Mouse (Mus musculus) limb, embryonic 15.5 days (tissue): ENCODE data around the gene Gng7. TPM values are rescaled to one million over a fixed set of nuclear protein-coding genes. Genes with fewer than 3 reads are reported as not detected.

Source experiments
- ATAC-seq: fragments of 200-750 bp; cut with Nextera tagmentation; 2 replicates; pipeline ENCODE4 v1.8.0; 2017; ENCODE audit warnings: low read depth, moderate TSS enrichment; ENCODE audit not compliant: insufficient number of reproducible peaks, low FRiP score, low TSS enrichment
- H3K27ac ChIP-seq: fragments of 300-500 bp; sonication (generic); 2 replicates; pipeline ENCODE4 v1.5.1; 2015; ENCODE audit warnings: moderate library complexity, mild to moderate bottlenecking, inconsistent platforms
- H3K27me3 ChIP-seq: fragments of 300-500 bp; sonication (generic); 2 replicates; pipeline ENCODE4 v1.6.1; 2015; ENCODE audit warnings: inconsistent platforms
- H3K36me3 ChIP-seq: fragments of 300-500 bp; sonication (generic); 2 replicates; pipeline ENCODE4 v1.6.1; 2015; ENCODE audit warnings: inconsistent platforms
- H3K4me1 ChIP-seq: fragments of 300-500 bp; sonication (generic); 2 replicates; pipeline ENCODE4 v1.6.1; 2015; ENCODE audit warnings: inconsistent platforms
- H3K4me2 ChIP-seq: fragments of 300-500 bp; sonication (generic); 2 replicates; pipeline ENCODE4 v1.6.1; 2015; ENCODE audit warnings: mild to moderate bottlenecking, inconsistent platforms
- H3K4me3 ChIP-seq: fragments of 300-500 bp; sonication (generic); 2 replicates; pipeline ENCODE4 v1.5.1; 2015; ENCODE audit warnings: mild to moderate bottlenecking, inconsistent platforms
- H3K9ac ChIP-seq: fragments of 300-500 bp; sonication (generic); 2 replicates; pipeline ENCODE4 v1.6.1; 2015; ENCODE audit warnings: inconsistent platforms
- H3K9me3 ChIP-seq: fragments of 300-500 bp; sonication (generic); 2 replicates; pipeline ENCODE4 v1.6.1; 2016; ENCODE audit warnings: inconsistent platforms
- WGBS: fragments of 180-500 bp; shearing (Covaris S2); methylation state at CpG from one replicate; pipeline ENCODE4 v1.1.7; 2015; 5-methylcytosine and 5-hydroxymethylcytosine counted together
- polyA plus RNA-seq: library from polyadenylated mRNA; unstranded; fragments of >200 nt; fragmentation: Nextera tagmentation; extraction: Ambion mirVana; gene quantifications from 2 replicates; pipeline ENCODE4 v1.2.1, GENCODE M21; 2015

Gng7 gene
- polyA plus RNA-seq, 1 experiment from 2014 or later = 8.7 TPM

DNA sequence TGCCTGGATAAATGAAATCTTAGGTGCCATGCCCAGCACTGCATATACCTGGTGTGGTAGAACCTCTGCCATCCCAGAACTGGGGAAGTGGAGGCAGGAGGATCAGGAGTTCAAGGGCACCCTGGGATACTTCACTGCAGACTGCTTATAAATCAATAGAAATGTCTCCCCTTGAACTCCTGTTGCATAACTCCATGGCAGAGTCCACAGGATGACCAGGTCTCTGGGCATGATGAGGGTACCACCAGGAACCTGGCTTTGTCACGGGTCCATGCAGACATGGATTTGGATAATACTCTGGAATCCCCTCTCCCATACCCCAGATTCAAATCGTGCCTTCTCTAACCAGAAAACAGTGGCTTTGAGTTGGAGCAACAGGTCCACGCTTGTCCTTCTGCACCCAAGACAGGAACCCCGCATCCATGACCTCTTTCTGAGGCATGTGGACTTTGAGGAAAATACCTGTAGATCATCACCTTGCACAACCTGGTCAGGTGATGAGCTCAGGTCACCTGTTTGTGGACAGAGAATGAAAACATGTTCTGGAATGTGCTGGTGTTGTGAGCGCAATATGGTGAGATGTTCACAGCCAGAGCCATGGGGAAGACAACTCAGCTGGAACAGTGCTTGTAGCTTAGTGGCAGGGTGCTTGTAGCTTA lies 55.6 kb downstream of the Gng7 start:
- Histone ChIP-seq H3K4me2 (no peak overlapping the region), H3K9ac (no peak overlapping the region), H3K36me3 (no peaks in the 10 kb centered on the region), H3K9me3 (no peaks in the 10 kb centered on the region), H3K4me3 (no peak overlapping the region), H3K27ac (no peak overlapping the region), H3K27me3 (no peaks in the 10 kb centered on the region), H3K4me1 (peaks cover 60% of the 10 kb centered on the region)
- 89% methylated on average over 5 of the region's 5 CpGs for WGBS
- ATAC-seq = no peak

DNA sequence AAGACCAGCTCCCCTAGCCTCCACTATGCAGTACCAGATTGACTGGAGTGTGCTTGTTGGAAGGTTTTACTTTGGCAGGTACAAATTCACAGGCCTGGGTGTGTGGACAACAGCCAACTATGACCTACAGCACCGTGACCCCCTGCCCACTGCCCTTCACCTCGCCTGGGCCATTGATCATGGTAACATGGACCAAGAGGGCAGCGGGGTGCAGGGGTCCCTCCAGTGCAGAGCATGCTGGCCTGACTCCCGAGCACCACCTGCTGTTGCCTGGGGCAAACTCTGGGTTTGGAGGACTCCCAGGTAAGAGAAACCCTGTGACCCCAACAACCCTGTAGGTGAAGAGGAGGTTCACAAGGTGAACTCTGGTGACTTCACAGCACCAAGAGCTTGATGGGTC lies 57.0 kb downstream of the Gng7 start:
- H3K4me1 ChIP-seq = peaks cover 47% of the 10 kb centered on the region
- ATAC-seq = no peak
- H3K4me2 ChIP-seq = no peak overlapping the region
- no peak overlapping the region for H3K9ac ChIP-seq
- no peak overlapping the region for H3K27ac ChIP-seq
- no peaks in the 10 kb centered on the region for H3K36me3 ChIP-seq
- 65% methylated on average over 4 of the region's 4 CpGs for WGBS
- H3K27me3 ChIP-seq = no peaks in the 10 kb centered on the region
- H3K9me3 ChIP-seq = no peaks in the 10 kb centered on the region
- no peak overlapping the region for H3K4me3 ChIP-seq

DNA sequence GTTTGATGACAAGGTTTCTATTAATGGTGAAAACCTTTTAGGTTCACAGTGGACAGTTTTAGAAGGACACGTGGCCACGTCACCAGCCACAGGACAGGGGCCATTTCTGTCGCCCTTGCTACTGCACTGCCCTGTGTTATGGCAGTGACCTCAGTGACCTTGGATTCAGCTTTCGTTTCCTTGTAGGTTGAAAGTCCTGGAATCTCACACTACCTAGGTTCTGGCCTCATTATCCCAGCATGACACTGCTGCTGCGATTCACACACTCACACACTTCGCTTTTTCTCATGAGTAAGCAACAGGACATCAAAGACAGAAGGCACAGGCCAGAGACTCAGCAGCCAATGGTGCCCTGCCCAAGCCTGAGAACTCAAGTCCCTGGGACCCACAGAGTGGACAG lies 57.8 kb downstream of the Gng7 start:
- Histone ChIP-seq H3K27me3 (no peaks in the 10 kb centered on the region), H3K4me2 (no peak overlapping the region), H3K9ac (no peak overlapping the region), H3K4me1 (peaks cover 38% of the 10 kb centered on the region), H3K4me3 (no peak overlapping the region), H3K27ac (no peak overlapping the region), H3K36me3 (no peaks in the 10 kb centered on the region), H3K9me3 (no peaks in the 10 kb centered on the region)
- 75% methylated on average over 6 of the region's 6 CpGs for whole genome bisulfite sequencing
- ATAC-seq = no peak

DNA sequence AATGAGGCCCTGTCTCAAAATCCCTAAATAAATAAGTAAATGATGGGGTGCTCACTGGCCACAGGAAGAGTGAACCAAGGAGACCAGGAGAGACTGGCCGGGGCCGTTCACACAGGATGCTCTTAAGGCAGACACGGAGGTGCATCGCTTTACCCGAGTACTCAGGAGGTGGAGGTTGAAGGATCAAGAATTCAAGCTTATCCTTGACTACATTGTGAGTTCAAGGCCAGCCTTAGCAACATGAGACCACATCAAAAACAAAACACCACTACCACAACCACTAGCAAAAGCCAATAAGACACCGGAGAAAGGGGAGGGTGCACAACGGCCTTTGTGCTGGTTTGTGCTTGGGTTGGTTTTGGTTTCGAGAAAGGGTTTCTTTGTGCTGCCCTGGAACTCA lies 58.4 kb downstream of the Gng7 start:
- no peaks in the 10 kb centered on the region for H3K9me3 ChIP-seq
- H3K4me1 ChIP-seq = peaks cover 33% of the 10 kb centered on the region
- no peaks in the 10 kb centered on the region for H3K27me3 ChIP-seq
- H3K9ac ChIP-seq = no peak overlapping the region
- H3K4me3 ChIP-seq = no peak overlapping the region
- H3K27ac ChIP-seq = no peak overlapping the region
- H3K36me3 ChIP-seq = no peaks in the 10 kb centered on the region
- no peak overlapping the region for H3K4me2 ChIP-seq
- no peak for ATAC-seq
- WGBS = 94% methylated on average over 8 of the region's 8 CpGs

DNA sequence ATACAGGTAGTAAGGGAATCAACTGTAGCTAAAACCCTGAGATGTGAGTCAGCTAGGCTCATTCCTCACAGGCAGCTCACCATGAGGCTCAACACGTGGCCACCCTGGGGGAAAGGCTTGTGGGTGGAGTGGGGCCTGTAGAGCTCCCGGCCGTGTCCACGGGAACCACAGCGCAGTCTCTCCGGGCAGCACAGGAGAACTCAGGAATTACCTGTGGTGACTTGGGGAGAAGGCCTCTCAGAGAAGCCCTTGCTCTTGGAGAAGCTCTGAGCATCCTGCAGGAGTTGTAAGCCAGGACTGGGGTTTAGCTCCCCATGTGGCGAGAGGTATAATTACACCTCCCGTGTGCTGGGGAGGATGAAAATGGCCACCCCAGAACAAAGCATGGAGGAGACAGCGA lies 59.2 kb downstream of the Gng7 start:
- no peaks in the 10 kb centered on the region for H3K9me3 ChIP-seq
- no peak overlapping the region for H3K9ac ChIP-seq
- no peaks in the 10 kb centered on the region for H3K36me3 ChIP-seq
- no peak for ATAC-seq
- peaks cover 24% of the 10 kb centered on the region for H3K4me1 ChIP-seq
- H3K4me3 ChIP-seq = no peak overlapping the region
- H3K27me3 ChIP-seq = no peaks in the 10 kb centered on the region
- H3K27ac ChIP-seq = peak overlapping the region; percentile 67
- no peak overlapping the region for H3K4me2 ChIP-seq
- WGBS = 23% methylated on average over 9 of the region's 9 CpGs

DNA sequence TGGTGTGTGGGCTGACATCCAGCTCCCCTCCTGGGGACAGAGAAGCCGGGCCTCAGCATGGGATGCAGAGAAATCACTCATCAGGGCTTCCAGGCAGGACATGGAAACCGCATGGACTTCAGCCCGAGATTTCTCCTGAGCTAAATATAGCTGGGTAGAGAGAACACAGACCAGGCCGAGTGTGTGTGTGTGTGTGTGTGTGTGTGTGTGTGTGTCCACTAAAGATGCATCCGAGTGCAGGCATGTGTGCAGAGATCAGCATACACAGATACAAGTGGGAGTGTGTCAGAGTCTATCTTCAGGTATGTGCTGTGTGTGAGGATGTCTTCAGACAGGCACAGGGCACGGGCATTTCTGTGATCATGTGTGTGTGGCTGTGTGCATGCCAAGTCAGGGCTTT lies 59.9 kb downstream of the Gng7 start:
- 46% methylated on average over 6 of the region's 6 CpGs for WGBS
- Histone ChIP-seq H3K36me3 (no peaks in the 10 kb centered on the region), H3K4me3 (no peak overlapping the region), H3K27ac (peak overlapping the region; percentile 67), H3K4me2 (no peak overlapping the region), H3K27me3 (no peaks in the 10 kb centered on the region), H3K4me1 (peaks cover 20% of the 10 kb centered on the region), H3K9ac (no peak overlapping the region), H3K9me3 (no peaks in the 10 kb centered on the region)
- ATAC-seq = no peak

DNA sequence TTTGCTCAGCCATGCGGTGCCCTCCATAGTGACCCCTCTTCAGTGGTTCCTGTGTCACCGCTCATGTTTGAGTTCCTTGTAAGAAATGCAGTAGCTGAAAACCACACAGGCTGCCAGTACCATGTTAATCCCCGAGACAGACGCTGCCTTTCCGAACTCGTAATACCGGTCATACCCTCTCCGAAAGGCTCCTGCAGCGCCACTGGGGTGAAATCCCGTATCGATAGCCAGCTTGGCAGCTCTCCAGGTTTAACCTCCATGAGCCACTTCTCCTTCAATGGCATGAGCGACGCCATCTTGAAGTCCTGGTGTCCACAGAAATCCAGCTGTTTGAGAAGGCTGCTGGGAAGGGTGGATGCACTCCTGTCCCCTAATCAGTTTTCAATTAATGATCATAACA lies 60.3 kb downstream of the Gng7 start:
- H3K9ac ChIP-seq = no peak overlapping the region
- no peaks in the 10 kb centered on the region for H3K36me3 ChIP-seq
- no peaks in the 10 kb centered on the region for H3K9me3 ChIP-seq
- peaks cover 20% of the 10 kb centered on the region for H3K4me1 ChIP-seq
- no peak for ATAC-seq
- H3K27ac ChIP-seq = peak overlapping the region; percentile 67
- no peaks in the 10 kb centered on the region for H3K27me3 ChIP-seq
- no peak overlapping the region for H3K4me3 ChIP-seq
- H3K4me2 ChIP-seq = no peak overlapping the region
- 62% methylated on average over 13 of the region's 13 CpGs for WGBS

DNA sequence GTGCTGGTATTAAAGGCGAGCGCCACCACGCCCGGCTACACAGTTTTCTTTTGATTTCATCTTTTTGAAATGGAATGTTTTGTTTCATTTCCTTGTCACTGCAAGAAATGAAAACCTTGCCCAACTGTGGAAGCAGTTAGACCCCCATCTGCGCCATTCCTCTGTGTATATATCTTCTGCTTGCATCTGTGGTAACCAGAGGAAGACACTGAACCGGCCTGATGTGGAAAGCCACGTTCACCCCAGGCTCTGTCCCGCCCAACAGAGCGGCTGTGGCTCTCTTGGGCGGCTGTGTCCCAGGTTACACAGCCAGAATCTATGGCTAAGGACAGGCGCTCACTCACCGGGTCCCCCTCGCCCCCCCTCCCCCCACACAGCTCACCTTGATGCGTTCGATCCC lies 62.3 kb downstream of the Gng7 start:
- no peaks in the 10 kb centered on the region for H3K27me3 ChIP-seq
- peaks cover 34% of the 10 kb centered on the region for H3K4me1 ChIP-seq
- H3K4me2 ChIP-seq = no peak overlapping the region
- H3K9me3 ChIP-seq = no peaks in the 10 kb centered on the region
- H3K4me3 ChIP-seq = no peak overlapping the region
- H3K9ac ChIP-seq = no peak overlapping the region
- no peaks in the 10 kb centered on the region for H3K36me3 ChIP-seq
- no peak for ATAC-seq
- H3K27ac ChIP-seq = no peak overlapping the region
- 71% methylated on average over 15 of the region's 15 CpGs for WGBS

DNA sequence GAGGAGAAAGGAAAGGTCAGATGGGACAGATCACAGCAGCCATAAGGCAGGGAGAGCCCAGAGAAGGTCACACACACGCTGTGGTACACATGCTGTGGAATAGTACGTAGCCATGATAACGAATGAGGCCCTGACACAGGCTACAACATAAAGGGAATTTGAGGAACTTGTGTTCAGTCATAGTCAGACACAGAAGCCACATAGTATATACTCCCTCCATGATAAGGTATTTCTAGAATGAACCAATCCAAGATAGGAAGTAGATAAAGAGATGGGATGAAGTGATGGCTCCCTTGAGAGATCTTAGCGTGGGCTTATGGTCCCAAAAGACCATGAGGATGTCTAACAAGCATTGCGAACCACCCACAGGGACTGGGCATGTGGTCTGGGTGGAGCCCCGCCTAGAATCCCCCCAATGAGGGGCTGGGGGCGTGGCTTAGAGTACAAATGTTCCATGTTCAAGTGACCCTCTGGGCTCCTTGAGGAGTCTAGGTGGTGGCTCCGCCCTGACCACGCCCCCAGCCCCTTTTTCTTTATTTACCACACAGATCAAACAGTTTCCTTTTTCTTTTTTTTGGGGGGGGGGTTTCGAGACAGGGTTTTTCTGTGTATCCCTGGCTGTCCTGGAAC lies 62.9 kb downstream of the Gng7 start:
- WGBS = 77% methylated on average over 10 of the region's 10 CpGs
- Histone ChIP-seq H3K27ac (no peak overlapping the region), H3K4me2 (no peak overlapping the region), H3K36me3 (no peaks in the 10 kb centered on the region), H3K9me3 (no peaks in the 10 kb centered on the region), H3K4me1 (peaks cover 39% of the 10 kb centered on the region), H3K4me3 (no peak overlapping the region), H3K27me3 (no peaks in the 10 kb centered on the region), H3K9ac (no peak overlapping the region)
- no peak for ATAC-seq

DNA sequence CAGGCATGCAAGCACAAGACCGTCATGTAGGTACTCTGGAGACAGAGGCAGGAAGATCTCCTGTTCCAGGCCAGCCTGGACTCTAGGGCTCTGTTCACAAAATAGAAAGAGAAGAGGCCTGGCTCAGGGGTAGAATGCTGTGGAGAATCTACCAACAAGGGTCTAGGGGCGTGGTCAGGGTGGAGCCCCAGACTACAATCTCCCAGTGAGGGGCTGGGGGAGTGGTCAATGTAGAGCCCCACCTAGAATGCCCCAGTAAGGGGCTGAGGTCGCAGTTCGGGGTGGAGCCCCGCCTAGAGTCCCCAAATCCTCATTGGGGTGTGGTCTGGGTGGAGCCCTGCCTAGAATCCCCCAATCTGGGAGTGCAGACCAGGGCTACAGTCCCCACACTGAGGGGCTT lies 64.4 kb downstream of the Gng7 start:
- H3K27ac ChIP-seq = no peak overlapping the region
- no peaks in the 10 kb centered on the region for H3K36me3 ChIP-seq
- no peaks in the 10 kb centered on the region for H3K27me3 ChIP-seq
- no peaks in the 10 kb centered on the region for H3K9me3 ChIP-seq
- no peak for ATAC-seq
- 36% methylated on average over 5 of the region's 5 CpGs for WGBS
- no peak overlapping the region for H3K4me2 ChIP-seq
- H3K4me1 ChIP-seq = peaks cover 33% of the 10 kb centered on the region
- no peak overlapping the region for H3K9ac ChIP-seq
- H3K4me3 ChIP-seq = no peak overlapping the region

DNA sequence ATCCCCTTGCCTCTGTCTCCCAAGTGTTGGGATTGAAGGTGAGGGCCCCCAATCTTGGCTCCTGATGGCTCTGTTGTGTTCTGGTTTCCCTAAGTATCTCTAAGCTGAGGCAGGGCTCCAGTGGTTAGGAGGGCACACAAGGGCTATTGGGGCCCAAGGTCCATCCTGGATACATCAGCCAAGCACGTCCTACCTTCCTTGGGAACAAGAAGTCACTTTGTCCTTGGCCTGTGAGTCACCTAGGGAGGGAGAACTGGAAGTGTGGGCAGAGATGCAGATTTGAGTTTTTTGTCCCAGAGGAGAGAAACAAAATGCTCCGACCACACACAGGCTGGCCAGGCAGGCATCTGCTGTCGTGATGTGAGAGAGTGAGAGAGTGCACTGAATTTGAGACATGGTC lies 65.7 kb downstream of the Gng7 start:
- Histone ChIP-seq H3K9me3 (no peaks in the 10 kb centered on the region), H3K9ac (no peak overlapping the region), H3K36me3 (no peaks in the 10 kb centered on the region), H3K4me3 (no peak overlapping the region), H3K4me1 (peaks cover 22% of the 10 kb centered on the region), H3K27me3 (no peaks in the 10 kb centered on the region), H3K27ac (no peak overlapping the region), H3K4me2 (no peak overlapping the region)
- 64% methylated on average over 3 of the region's 3 CpGs for WGBS
- no peak for ATAC-seq

DNA sequence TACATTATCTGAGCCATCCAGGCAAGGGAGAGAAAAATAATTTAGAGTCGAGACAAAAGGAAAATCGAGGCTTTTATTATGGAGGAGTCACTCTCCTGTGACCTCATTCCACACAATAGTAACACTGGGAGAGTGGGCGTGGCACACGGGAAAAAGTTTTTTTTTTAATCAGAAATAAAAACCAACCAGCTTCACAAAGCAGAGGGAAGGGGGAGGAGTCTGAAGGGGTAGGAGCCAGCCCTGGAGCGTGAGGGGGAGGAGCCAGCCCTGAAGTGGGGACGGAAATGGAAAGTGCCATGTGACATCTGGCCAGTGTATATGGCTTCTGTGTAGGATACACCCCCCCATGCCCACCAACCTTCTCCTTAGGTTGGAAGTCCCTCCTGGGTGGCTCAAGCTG lies 66.2 kb downstream of the Gng7 start:
- Histone ChIP-seq H3K36me3 (no peaks in the 10 kb centered on the region), H3K4me3 (no peak overlapping the region), H3K9me3 (no peaks in the 10 kb centered on the region), H3K27me3 (no peaks in the 10 kb centered on the region), H3K9ac (no peak overlapping the region), H3K4me2 (no peak overlapping the region), H3K4me1 (peaks cover 25% of the 10 kb centered on the region), H3K27ac (no peak overlapping the region)
- ATAC-seq = no peak
- 31% methylated on average over 6 of the region's 6 CpGs for WGBS

DNA sequence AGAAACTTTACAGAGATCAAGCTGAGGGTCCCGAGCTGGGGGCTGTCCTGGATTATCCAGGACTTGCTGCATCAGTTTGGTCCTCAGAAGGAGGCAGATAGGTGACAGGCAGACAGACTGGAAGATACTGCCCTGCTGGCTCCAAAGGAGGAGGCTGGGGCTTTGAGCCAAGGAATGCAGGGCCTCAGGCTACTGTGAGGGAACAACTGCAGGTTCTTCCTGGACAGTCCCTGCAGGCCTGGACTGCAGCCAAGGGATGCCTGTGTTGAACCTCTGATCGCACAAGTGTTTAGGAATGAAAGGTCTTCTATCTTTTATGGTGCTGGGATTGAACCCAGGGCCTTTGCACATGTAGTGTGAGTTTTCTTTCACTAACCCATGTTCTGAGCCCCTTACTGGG lies 66.9 kb downstream of the Gng7 start:
- Histone ChIP-seq H3K36me3 (no peaks in the 10 kb centered on the region), H3K4me3 (no peak overlapping the region), H3K4me1 (peaks cover 30% of the 10 kb centered on the region), H3K9me3 (no peaks in the 10 kb centered on the region), H3K27ac (0 out of 2 replicates have a peak overlapping the region, but pooled peaks have one; percentile 35), H3K9ac (no peak overlapping the region), H3K4me2 (no peak overlapping the region), H3K27me3 (no peaks in the 10 kb centered on the region)
- no peak for ATAC-seq
- 25% methylated on average over 2 of the region's 2 CpGs for WGBS
